ENCODE assay signal across 24 mouse cellular contexts in the genomic region with DNA sequence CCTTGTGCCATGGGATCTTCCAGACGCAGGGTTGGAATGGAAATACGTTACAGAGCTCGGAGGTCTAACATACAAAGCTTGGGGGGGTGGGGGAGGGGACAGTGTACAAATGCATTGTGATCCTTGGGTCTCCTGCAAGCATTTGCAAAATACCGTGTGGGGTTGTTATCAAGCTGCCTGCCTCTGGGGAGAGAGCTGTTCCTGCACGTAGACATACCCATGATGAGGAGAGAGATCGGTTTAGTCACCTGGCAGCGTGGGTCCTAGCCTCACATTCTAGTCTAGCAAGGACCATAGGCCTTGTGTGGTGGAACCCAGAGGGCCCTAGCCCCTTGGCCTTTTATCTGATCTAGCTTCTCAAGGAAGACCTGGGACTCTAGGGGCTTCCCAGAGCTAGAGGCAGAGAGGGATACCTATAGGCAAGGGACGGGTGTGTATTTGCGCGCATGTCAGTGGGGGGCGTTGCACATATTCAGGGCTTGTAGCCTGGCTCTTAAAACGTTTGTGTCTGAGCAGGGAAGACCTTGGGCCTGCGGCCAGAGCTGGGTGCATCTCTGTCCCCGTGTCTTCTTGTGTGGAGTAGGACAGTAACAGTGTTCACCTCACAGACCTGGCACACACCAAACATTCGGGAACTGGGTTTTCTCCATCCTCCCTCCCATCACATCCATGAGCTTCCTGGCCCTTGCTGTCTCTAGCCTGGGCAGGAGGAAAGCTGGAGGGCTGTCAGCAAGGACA. TPM values are rescaled to one million over a fixed set of nuclear protein-coding genes. Genes with fewer than 3 reads are reported as not detected.
A peak's percentile ranks its signal among the peaks of the same experiment; 100 is the strongest.
DNase-seq lines count a peak whose midpoint lies in the region; ATAC-seq and TF ChIP-seq lines count a peak whose summit lies in the region.
"Had no signal": no experiment of that assay in that cellular context is flagged by ENCODE, and none has a peak within 500 bp of the region (broad histone marks: within the 10 kb centered on the region; RNA-seq: fewer than 3 reads in every experiment).

No protein-coding gene starts in this region.

- no peak overlapping the region for H3K9ac ChIP-seq in midbrain, embryonic 13.5 days (replicated peaks)
- no peak overlapping the region for H3K9ac ChIP-seq in midbrain, embryonic 16.5 days (ENCODE audit: low read depth, low read length)
- H3K9ac ChIP-seq in embryonic facial prominence, embryonic 12.5 days: no peak overlapping the region
- H3K9ac ChIP-seq: forebrain, embryonic 15.5 days; hindbrain, embryonic 15.5 days; limb, embryonic 15.5 days; liver, embryonic 15.5 days; midbrain, embryonic 15.5 days had no signal

- ATAC-seq in midbrain, embryonic 13.5 days: no peak
- ATAC-seq in midbrain, embryonic 16.5 days: no peak
- no peak for ATAC-seq in embryonic facial prominence, embryonic 12.5 days (ENCODE audit: insufficient number of reproducible peaks, insufficient read depth, low FRiP score, low TSS enrichment)
- ATAC-seq: forebrain, embryonic 15.5 days; intestine, embryonic 16.5 days; midbrain, embryonic 15.5 days had no signal

- H3K4me1 ChIP-seq in midbrain, embryonic 13.5 days (replicated peaks): peaks cover 27% of the 10 kb centered on the region
- 0 out of 2 replicates have a peak, but pooled peaks cover 2% of the 10 kb centered on the region for H3K4me1 ChIP-seq in midbrain, embryonic 16.5 days (ENCODE audit: control insufficient read depth, insufficient read depth, low read length)
- H3K4me1 ChIP-seq in embryonic facial prominence, embryonic 12.5 days: peaks cover 13% of the 10 kb centered on the region

- DNase-seq in gastrocnemius, adult 2 months: no peak
- DNase-seq in gastrocnemius, postnatal 25 days: no peak
- DNase-seq in embryo, embryonic 10 days (ENCODE audit: low spot score): no peak
- no peak for DNase-seq in layer of hippocampus, adult 2 months (ENCODE audit: low spot score in 2 of 2)
- DNase-seq: cerebellum, adult 18-20 months; cerebellum, postnatal 25 days; gastrocnemius, postnatal 36 days; heart, postnatal 14 days; thymus, postnatal 25 days had no signal

- intact Hi-C loops in gastrocnemius, adult 2 months (cut with DNase I): no loop called here

- H3K27ac ChIP-seq in gastrocnemius, adult 2 months: peak overlapping the region; percentile 57
- H3K27ac ChIP-seq in midbrain, embryonic 13.5 days: 0 out of 2 replicates have a peak overlapping the region, but pooled peaks have one; percentile 26
- no peak overlapping the region for H3K27ac ChIP-seq in midbrain, embryonic 16.5 days (ENCODE audit: low read length)
- 0 out of 2 replicates have a peak overlapping the region, but pooled peaks have one; percentile 46 for H3K27ac ChIP-seq in embryonic facial prominence, embryonic 12.5 days
- no peak overlapping the region for H3K27ac ChIP-seq in layer of hippocampus, adult 2 months
- H3K27ac ChIP-seq: hindbrain, embryonic 15.5 days; limb, embryonic 15.5 days; liver, embryonic 15.5 days; macrophage; midbrain, embryonic 15.5 days had no signal

- peaks cover 11% of the 10 kb centered on the region for H3K27me3 ChIP-seq in midbrain, embryonic 13.5 days
- peaks cover 8% of the 10 kb centered on the region for H3K27me3 ChIP-seq in midbrain, embryonic 16.5 days (ENCODE audit: control insufficient read depth, insufficient read depth, low read depth, low read length)
- H3K27me3 ChIP-seq in embryonic facial prominence, embryonic 12.5 days: peaks cover 11% of the 10 kb centered on the region

- no peak overlapping the region for H3K4me3 ChIP-seq in gastrocnemius, adult 2 months
- no peak overlapping the region for H3K4me3 ChIP-seq in midbrain, embryonic 13.5 days (replicated peaks)
- H3K4me3 ChIP-seq in midbrain, embryonic 16.5 days (ENCODE audit: low read depth, low read length): no peak overlapping the region
- no peak overlapping the region for H3K4me3 ChIP-seq in embryonic facial prominence, embryonic 12.5 days
- H3K4me3 ChIP-seq in layer of hippocampus, adult 2 months: no peak overlapping the region
- H3K4me3 ChIP-seq: erythroblast, embryonic 14.5 days; forebrain, embryonic 15.5 days; hindbrain, embryonic 15.5 days; limb, embryonic 15.5 days; liver, embryonic 15.5 days; midbrain, embryonic 15.5 days had no signal

- peaks cover 16% of the 10 kb centered on the region for H3K36me3 ChIP-seq in midbrain, embryonic 13.5 days
- peaks cover 5% of the 10 kb centered on the region for H3K36me3 ChIP-seq in midbrain, embryonic 16.5 days (ENCODE audit: control insufficient read depth, insufficient read depth, low read length)
- peaks cover 21% of the 10 kb centered on the region for H3K36me3 ChIP-seq in embryonic facial prominence, embryonic 12.5 days
- H3K36me3 ChIP-seq: midbrain, embryonic 15.5 days had no signal

- no peaks in the 10 kb centered on the region for H3K9me3 ChIP-seq in midbrain, embryonic 13.5 days
- no peaks in the 10 kb centered on the region for H3K9me3 ChIP-seq in midbrain, embryonic 16.5 days (replicated peaks; ENCODE audit: control insufficient read depth, low read length, poor library complexity, severe bottlenecking)
- H3K9me3 ChIP-seq in embryonic facial prominence, embryonic 12.5 days: no peaks in the 10 kb centered on the region
- H3K9me3 ChIP-seq: forebrain, embryonic 15.5 days; hindbrain, embryonic 15.5 days; limb, embryonic 15.5 days; liver, embryonic 15.5 days; midbrain, embryonic 15.5 days had no signal

- TF ChIP-seq CTCF in gastrocnemius, adult 2 months (IDR thresholded peaks at IDR 0.05): no peak
- no peak for TF ChIP-seq CTCF in layer of hippocampus, adult 2 months (conservative IDR thresholded peaks at IDR 0.05)

- no peak overlapping the region for H3K4me2 ChIP-seq in midbrain, embryonic 13.5 days (replicated peaks)
- H3K4me2 ChIP-seq in midbrain, embryonic 16.5 days (ENCODE audit: low read length): no peak overlapping the region
- H3K4me2 ChIP-seq in embryonic facial prominence, embryonic 12.5 days (replicated peaks): no peak overlapping the region
- H3K4me2 ChIP-seq: forebrain, embryonic 15.5 days; heart, embryonic 11.5 days; hindbrain, embryonic 15.5 days; limb, embryonic 15.5 days; liver, embryonic 15.5 days; midbrain, embryonic 15.5 days had no signal

- 82% methylated on average over 15 of the region's 15 CpGs for WGBS in midbrain, embryonic 13.5 days
- WGBS in midbrain, embryonic 16.5 days: 76% methylated on average over 15 of the region's 15 CpGs
- 77% methylated on average over 15 of the region's 15 CpGs for WGBS in embryonic facial prominence, embryonic 12.5 days

RNA-seq across cellular contexts. Expression of a gene that starts 8.4 kb away (rescaled TPM):
- total RNA-seq in gastrocnemius, adult 2 months (2021): 10 to 100 TPM; 38.7 to 50.9 TPM
- 10 to 100 TPM; 35.9 to 40.4 TPM for total RNA-seq in gastrocnemius, postnatal 25 days (2021)
- 47.7 and 50.3 TPM in 2 replicates for polyA plus RNA-seq in midbrain, embryonic 13.5 days (2015; fragmentation: Nextera tagmentation; extraction: Ambion mirVana)
- polyA plus RNA-seq in midbrain, embryonic 16.5 days (2015; fragmentation: Nextera tagmentation; extraction: Ambion mirVana): 36.2 and 36.3 TPM in 2 replicates
- 32.3 and 44.1 TPM in 2 replicates for polyA plus RNA-seq in embryonic facial prominence, embryonic 12.5 days (2016; fragmentation: Nextera tagmentation; extraction: Ambion mirVana)
- 10 to 100 TPM; 32.5 to 41.9 TPM for total RNA-seq in layer of hippocampus, adult 2 months (2021)

RNA-seq across cellular contexts. Expression of a gene that starts 23.7 kb away (rescaled TPM):
- total RNA-seq in gastrocnemius, adult 2 months (2021): under 1 TPM in 1 of 2 experiments, not detected in 1; 0.06 TPM
- total RNA-seq in gastrocnemius, postnatal 25 days (2021): not detected
- not detected in 2 replicates for polyA plus RNA-seq in midbrain, embryonic 13.5 days (2015; fragmentation: Nextera tagmentation; extraction: Ambion mirVana)
- polyA plus RNA-seq in midbrain, embryonic 16.5 days (2015; fragmentation: Nextera tagmentation; extraction: Ambion mirVana): 0.08 TPM in 1 of 2 replicates, not detected in the other
- polyA plus RNA-seq in embryonic facial prominence, embryonic 12.5 days (2016; fragmentation: Nextera tagmentation; extraction: Ambion mirVana): 0.14 and 0.39 TPM in 2 replicates
- total RNA-seq in layer of hippocampus, adult 2 months (2021): under 1 TPM in 1 of 2 experiments, not detected in 1; 0.17 TPM
- total RNA-seq: heart, postnatal 14 days; layer of hippocampus, postnatal 25 days had no signal
- polyA plus RNA-seq: embryonic facial prominence, embryonic 11.5 days; erythroblast, embryonic 14.5 days; forebrain, embryonic 15.5 days; liver, embryonic 15.5 days; lung, embryonic 16.5 days; macrophage; midbrain, embryonic 15.5 days had no signal

RNA-seq across cellular contexts. Expression of a gene that starts 29.5 kb away (rescaled TPM):
- 10 to 100 TPM; 24.3 to 32.0 TPM for total RNA-seq in gastrocnemius, adult 2 months (2021)
- total RNA-seq in gastrocnemius, postnatal 25 days (2021): 10 to 100 TPM; 21.8 to 31.4 TPM
- polyA plus RNA-seq in midbrain, embryonic 13.5 days (2015; fragmentation: Nextera tagmentation; extraction: Ambion mirVana): 25.7 and 31.3 TPM in 2 replicates
- polyA plus RNA-seq in midbrain, embryonic 16.5 days (2015; fragmentation: Nextera tagmentation; extraction: Ambion mirVana): 32.3 and 41.8 TPM in 2 replicates
- 27.4 and 33.3 TPM in 2 replicates for polyA plus RNA-seq in embryonic facial prominence, embryonic 12.5 days (2016; fragmentation: Nextera tagmentation; extraction: Ambion mirVana)
- total RNA-seq in layer of hippocampus, adult 2 months (2021): 100 to 1,000 TPM; 227 to 236 TPM
- polyA plus RNA-seq: erythroblast, embryonic 14.5 days had no signal

RNA-seq across cellular contexts. Expression of a gene that starts 51.7 kb away (rescaled TPM):
- 10 to 100 TPM; 14.2 to 15.1 TPM for total RNA-seq in gastrocnemius, adult 2 months (2021)
- 10 to 100 TPM; 17.0 to 18.9 TPM for total RNA-seq in gastrocnemius, postnatal 25 days (2021)
- polyA plus RNA-seq in midbrain, embryonic 13.5 days (2015; fragmentation: Nextera tagmentation; extraction: Ambion mirVana): 175 and 187 TPM in 2 replicates
- 177 and 198 TPM in 2 replicates for polyA plus RNA-seq in midbrain, embryonic 16.5 days (2015; fragmentation: Nextera tagmentation; extraction: Ambion mirVana)
- 197 and 211 TPM in 2 replicates for polyA plus RNA-seq in embryonic facial prominence, embryonic 12.5 days (2016; fragmentation: Nextera tagmentation; extraction: Ambion mirVana)
- total RNA-seq in layer of hippocampus, adult 2 months (2021): 10 to 100 TPM; 84.2 to 98.5 TPM

Comparison
In these comparisons a context has a peak if more than half of its experiments do, and no peak if none do; other contexts are left out.
1. H3K27ac ChIP-seq: peak in gastrocnemius, adult 2 months (single experiment), midbrain, embryonic 13.5 days (single experiment) and embryonic facial prominence, embryonic 12.5 days (single experiment); none in midbrain, embryonic 16.5 days (single experiment) and layer of hippocampus, adult 2 months (single experiment).
2. RNA of a gene that starts 29.5 kb away (total RNA-seq): 227 to 236 TPM in layer of hippocampus, adult 2 months; 24.3 to 32.0 TPM in gastrocnemius, adult 2 months and 21.8 to 31.4 TPM in gastrocnemius, postnatal 25 days; every median in the first group is over 4 times any median in the second.